Mouse (Mus musculus) induced T-regulatory cell, adult 2 months (primary cell): ENCODE results near the gene Lhcgr.

Source experiments
- DNase-seq: peaks from one replicate; pipeline ENCODE4 v3.0.0-alpha.2; 2012; ENCODE audit warnings: low read depth

The Lhcgr gene

DNA sequence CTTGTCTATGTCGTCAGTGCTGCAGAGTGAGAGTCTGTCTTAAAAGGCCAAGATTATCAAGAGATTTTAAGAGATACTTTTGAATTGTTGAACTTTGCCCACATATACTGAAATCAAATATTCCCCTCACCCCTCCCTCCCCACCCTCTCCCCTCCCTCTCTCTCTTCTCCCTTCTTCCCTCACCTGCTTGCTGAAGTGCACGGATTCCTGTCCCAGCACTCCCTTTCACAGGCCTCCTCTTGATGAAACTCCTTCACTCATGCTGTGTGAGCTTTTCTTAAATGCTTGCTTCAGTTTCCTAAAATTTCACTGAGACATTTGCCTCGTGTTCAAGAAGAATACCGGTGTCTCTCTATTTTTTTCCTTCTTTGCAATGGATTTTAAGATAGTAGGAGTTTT is 88.7 kb downstream of the Lhcgr start:
- no peak for DNase-seq

DNA sequence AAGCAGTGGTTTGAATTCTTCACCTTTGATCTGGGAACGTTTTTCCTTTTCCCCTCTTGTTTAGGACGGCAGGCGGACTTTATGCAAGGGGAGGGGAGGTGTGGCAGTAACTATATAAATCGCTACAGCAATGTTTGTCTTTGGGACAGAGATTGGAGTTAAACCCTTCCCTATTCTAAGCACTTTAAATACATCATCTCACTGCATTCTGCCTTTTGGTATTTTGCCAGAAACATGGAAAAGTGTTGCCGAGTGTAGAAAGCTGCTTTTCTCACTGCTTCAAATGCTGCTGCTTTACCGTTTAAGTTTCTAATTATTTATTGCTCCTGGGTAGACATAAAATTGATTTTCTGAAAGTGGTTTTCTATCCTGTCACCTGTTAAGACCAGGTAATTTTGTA is 89.4 kb downstream of the Lhcgr start:
- DNase-seq: no peak

DNA sequence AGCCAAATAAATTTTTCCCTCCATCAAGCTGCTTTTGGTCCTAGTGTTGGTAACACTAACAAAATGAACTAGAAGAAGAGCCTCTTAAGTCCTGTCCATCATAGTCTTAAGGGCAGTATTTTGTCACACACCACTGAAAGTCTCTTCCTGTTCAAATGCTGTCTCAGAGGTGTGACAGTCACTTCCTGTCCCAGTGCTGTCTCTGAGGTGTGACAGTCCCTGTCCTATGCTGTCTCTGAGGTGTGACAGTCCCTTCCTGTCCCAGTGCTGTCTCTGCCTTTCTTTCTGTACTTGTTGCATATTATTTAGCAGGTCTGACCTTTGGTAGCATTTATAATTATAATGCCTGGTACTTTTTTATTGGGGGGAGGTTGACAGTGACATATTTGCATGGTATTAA is 90.9 kb downstream of the Lhcgr start:
- DNase-seq: peak; percentile 10

DNA sequence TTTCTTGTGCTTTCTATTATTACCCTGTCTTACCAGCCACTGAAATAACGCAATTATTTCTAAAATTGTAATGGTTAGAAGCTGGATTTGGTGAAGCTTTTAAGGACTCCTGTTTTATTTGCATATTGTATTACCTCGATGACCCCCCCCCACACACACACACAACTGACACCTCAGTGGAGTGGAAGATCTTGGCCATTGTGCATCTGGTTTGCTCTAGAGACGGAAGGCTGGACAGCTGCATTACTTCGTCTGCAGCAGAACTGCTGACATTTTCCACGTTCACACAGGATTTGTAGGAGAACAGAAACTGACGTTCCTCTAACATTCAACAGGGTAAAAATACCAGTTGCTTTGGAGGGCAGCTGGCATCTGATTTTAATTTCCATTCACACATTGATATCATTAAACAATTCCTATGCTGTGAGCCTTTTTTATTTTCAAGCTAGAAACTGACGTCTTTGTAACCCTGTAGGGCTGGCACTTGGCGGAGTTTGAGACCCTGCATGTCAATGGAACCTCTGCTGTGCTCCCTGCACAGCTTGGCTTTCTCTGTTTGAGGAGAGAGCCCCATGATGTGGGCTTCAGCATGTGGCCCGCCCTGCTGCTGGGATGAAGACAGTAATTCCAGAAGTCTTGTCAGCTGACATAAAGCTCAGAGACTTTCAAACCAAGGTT is 95.0 kb downstream of the Lhcgr start:
- DNase-seq: no peak

DNA sequence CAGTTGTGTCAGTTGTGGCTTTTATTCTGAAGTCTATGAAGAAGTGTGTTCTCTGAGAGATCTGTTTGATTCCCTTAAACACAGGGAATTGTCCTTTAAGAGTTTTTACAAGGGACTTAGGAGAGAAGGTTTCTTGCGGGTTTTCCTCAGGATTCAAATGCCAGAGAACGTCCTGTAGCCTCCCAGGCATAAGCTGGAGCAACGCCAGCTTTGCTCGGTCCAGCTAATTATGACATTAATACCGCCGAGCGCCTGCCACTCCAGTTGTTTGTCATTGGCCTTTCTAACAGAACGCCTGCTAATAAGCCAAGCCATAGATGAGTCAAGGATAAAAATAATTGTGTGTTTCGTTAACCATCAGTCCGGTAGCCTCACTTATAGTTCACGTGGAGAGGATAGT is 103.6 kb downstream of the Lhcgr start:
- no peak for DNase-seq

DNA sequence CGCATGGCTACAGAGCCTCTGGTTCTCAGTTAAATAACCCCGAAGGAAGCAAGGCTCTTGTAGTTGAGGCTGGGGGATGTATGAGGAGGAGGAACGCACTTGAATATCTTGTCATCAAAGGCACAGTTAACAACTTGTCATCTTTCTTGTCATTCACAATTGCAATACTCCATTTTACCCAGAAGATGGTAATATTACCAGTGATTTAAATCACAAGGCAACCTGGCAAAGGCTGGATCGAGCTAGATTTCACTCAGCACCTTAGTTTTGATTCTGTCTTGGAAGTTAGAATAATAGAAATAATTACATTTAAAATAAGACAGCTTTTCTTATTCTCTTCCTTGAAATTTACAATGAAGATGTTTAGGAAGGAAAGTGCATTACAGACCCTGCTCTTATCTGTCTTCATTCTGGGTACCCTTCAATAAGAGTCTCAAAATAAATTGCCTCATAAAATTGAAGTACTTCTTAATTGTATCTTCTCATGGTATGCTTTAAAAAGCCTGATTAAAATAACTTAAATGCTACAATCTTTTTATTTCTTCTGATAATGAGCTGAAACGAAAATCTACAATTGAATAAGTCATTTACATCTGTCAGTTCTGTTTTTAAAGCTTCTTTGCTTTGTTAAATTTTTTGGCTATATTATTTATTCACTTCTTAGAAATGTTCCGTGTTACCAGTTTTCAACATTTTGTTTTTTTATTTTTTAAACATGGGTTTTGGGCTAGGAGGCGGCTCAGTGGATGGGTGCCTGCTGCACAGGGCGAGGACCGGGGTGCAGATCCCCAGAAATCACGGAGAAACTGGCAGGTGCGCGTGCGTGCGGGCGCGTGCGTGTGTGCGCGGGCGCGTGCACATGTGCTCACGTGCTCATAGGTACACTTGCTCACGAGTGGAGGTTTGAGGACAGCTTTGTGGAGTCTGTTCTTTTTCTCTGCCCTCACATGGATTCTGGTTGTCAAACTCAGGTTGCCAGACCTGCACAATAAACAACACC is 116.2 kb downstream of the Lhcgr start:
- DNase-seq: no peak

DNA sequence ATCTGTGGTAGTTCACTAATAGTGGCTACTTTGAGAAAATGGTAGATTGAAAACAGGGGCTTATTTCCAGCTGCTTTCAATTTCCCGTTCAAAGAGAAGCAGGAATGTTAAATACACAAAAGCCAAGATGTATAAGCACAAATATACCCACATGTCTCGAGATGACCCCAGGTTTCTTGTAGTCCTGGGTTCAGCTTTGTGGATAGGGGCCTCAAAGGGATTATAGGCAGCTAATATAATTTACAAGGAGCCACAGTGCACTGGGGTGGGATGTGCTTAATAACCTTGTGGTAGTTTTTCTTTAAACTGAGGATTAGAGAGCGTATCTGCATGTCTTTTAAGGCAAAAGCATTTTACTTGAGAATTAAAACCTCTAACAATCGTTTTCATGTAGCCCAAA is 121.0 kb downstream of the Lhcgr start:
- no peak for DNase-seq

DNA sequence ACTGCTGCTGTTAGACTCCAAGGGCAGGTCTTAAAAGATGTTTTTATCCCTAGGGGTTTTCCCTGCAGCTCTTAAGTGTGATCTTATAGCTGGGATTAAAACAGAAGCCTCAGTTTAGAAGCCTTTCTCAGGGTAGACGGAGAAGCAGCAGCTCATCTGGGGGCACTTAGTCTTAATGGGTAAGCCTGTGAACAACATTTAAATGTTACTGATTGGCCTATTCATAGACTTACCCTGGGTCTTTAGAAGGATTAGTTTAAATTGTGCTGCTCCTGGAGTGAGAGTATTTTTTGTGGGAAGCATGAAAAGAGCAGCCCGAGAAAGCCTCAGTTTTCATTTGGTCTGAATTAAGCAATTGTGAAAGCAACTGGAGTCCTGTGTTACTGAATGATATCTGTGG is 121.9 kb downstream of the Lhcgr start:
- DNase-seq: no peak

DNA sequence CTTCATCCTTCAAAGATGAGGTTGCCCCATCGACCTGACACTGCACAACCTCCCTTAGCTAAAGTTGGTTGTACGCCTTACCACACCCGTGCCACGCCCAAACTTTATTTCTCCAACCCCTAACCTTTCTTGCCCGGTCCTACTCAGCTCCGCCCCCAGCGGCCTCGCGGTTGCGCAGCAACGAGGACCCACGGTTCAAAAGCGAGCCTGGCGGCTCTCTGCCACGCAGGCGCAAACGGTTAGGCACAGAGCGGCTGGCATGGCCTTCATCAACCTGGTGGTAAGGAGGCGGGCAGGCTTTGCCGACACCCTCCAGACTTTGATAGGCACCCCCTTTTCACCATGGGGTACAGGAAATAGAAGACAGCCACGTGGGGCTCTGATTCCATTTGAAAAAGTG is 123.3 kb downstream of the Lhcgr start, which contains the start of gene Gtf2a1l:
Gtf2a1l (plus strand) TSS at position 209 of the 400 bp plus-strand sequence.
- peak; percentile 64 for DNase-seq
